Mouse (Mus musculus): Measurements from ENCODE around the gene Dnajc7. TPM values are rescaled to one million over a fixed set of nuclear protein-coding genes. Genes with fewer than 3 reads are reported as not detected.
A peak's percentile ranks its signal among the peaks of the same experiment; 100 is the strongest.

Dnajc7 gene
- polyA plus RNA-seq, 2 experiments, result 73.3 to 225 TPM

DNA sequence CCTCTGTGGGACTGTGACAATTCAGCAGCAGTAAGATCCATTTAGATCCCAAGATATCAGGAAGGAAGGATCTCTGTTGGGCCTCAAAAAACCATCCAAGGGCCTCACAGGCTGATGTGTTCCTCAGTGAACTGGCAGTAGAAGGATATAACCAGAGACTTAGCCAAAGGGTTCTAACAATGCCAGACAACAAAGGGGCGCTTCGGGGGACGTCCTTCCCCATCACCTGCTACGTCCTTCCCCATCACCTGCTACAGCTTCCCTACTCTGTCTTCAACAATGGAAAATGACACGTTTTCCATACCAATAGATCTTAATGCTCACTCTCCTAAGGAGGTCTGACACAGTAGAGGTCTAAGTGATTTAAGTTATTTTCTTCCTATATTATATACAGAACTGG is 3.6 kb downstream of the Dnajc7 start:
- WGBS, result 87% methylated on average over 5 of the region's 5 CpGs

GRCm38 (mm10) chr11:100613241-100613640 is 6.7 kb downstream of the Dnajc7 start:
- ATAC-seq (ENCODE audit: low FRiP score, low read depth), result no peak
- peaks cover 14% of the 10 kb centered on the region for H3K36me3 ChIP-seq (ENCODE audit: control insufficient read depth, insufficient read depth, low read length)
- DNase-seq (ENCODE audit: low spot score), result peak; percentile 58
- no peak for TF ChIP-seq POLR2A (IDR thresholded peaks at IDR 0.05; ENCODE audit: borderline replicate concordance, extremely low read depth, insufficient read depth, insufficient read length)
- no peak overlapping the region for H3K4me3 ChIP-seq (replicated peaks; ENCODE audit: low read length)
- no peaks in the 10 kb centered on the region for H3K27me3 ChIP-seq (ENCODE audit: control insufficient read depth, insufficient read depth, low read length)
- 92% methylated on average over 3 of the region's 3 CpGs for WGBS
- H3K4me1 ChIP-seq (ENCODE audit: control insufficient read depth, insufficient read depth, low read length), result peaks cover 8% of the 10 kb centered on the region; the same call in 1 of the 2 replicates
- no peak overlapping the region for H3K27ac ChIP-seq (replicated peaks; ENCODE audit: low read depth, low read length)
- H3K9ac ChIP-seq (ENCODE audit: low read depth, low read length, severe bottlenecking), result no peak overlapping the region
- H3K4me2 ChIP-seq (replicated peaks; ENCODE audit: low read depth, low read length, severe bottlenecking), result no peak overlapping the region
- H3K9me3 ChIP-seq (ENCODE audit: control insufficient read depth, low read length), result no peaks in the 10 kb centered on the region

More for the DNA sequence above, 3.6 kb downstream of the Dnajc7 start:
- Histone ChIP-seq H3K9me3 (ENCODE audit: control insufficient read depth, low read length) (no peaks in the 10 kb centered on the region), H3K4me1 (ENCODE audit: control insufficient read depth, insufficient read depth, low read length) (peaks cover 10% of the 10 kb centered on the region), H3K9ac (ENCODE audit: low read depth, low read length, severe bottlenecking) (no peak overlapping the region), H3K27ac (replicated peaks; ENCODE audit: low read depth, low read length) (no peak overlapping the region), H3K4me3 (replicated peaks; ENCODE audit: low read length) (no peak overlapping the region), H3K27me3 (ENCODE audit: control insufficient read depth, insufficient read depth, low read length) (no peaks in the 10 kb centered on the region), H3K4me2 (replicated peaks; ENCODE audit: low read depth, low read length, severe bottlenecking) (no peak overlapping the region), H3K36me3 (ENCODE audit: control insufficient read depth, insufficient read depth, low read length) (peaks cover 11% of the 10 kb centered on the region)
- ATAC-seq (ENCODE audit: low FRiP score, low read depth), result no peak
- no peak for DNase-seq (ENCODE audit: low spot score)
- TF ChIP-seq POLR2A (IDR thresholded peaks at IDR 0.05; ENCODE audit: borderline replicate concordance, extremely low read depth, insufficient read depth, insufficient read length), result no peak

DNA sequence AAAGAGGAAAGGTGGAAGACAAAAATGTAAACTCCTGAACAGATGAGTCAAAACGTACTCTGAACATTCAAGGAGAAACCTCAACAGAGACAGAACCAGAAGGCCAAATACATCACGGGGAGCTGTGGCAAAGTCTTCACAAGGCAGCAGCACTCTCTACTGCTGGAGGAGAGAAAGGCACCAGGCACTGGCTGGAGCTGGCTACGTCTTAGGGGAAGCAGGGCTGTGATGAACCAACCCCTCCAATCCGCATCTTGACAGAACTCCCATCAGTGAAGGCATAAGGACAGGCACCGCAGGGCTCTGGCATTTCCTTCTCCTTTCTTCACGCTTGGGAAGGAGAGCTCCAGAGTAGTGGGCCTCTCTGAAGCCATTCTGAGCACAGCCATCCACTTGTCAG is 8.3 kb downstream of the Dnajc7 start:
- DNase-seq (ENCODE audit: low spot score) (no peak), ATAC-seq (ENCODE audit: low FRiP score, low read depth) (no peak)
- Histone ChIP-seq H3K9ac (ENCODE audit: low read depth, low read length, severe bottlenecking) (no peak overlapping the region), H3K4me1 (ENCODE audit: control insufficient read depth, insufficient read depth, low read length) (peaks cover 6% of the 10 kb centered on the region; the same call in 1 of the 2 replicates), H3K4me2 (replicated peaks; ENCODE audit: low read depth, low read length, severe bottlenecking) (no peak overlapping the region), H3K4me3 (replicated peaks; ENCODE audit: low read length) (no peak overlapping the region), H3K9me3 (ENCODE audit: control insufficient read depth, low read length) (no peaks in the 10 kb centered on the region), H3K27me3 (ENCODE audit: control insufficient read depth, insufficient read depth, low read length) (no peaks in the 10 kb centered on the region), H3K36me3 (ENCODE audit: control insufficient read depth, insufficient read depth, low read length) (peaks cover 22% of the 10 kb centered on the region), H3K27ac (replicated peaks; ENCODE audit: low read depth, low read length) (no peak overlapping the region)
- TF ChIP-seq POLR2A (IDR thresholded peaks at IDR 0.05; ENCODE audit: borderline replicate concordance, extremely low read depth, insufficient read depth, insufficient read length), result no peak
- 87% methylated on average over 6 of the region's 6 CpGs for WGBS

DNA sequence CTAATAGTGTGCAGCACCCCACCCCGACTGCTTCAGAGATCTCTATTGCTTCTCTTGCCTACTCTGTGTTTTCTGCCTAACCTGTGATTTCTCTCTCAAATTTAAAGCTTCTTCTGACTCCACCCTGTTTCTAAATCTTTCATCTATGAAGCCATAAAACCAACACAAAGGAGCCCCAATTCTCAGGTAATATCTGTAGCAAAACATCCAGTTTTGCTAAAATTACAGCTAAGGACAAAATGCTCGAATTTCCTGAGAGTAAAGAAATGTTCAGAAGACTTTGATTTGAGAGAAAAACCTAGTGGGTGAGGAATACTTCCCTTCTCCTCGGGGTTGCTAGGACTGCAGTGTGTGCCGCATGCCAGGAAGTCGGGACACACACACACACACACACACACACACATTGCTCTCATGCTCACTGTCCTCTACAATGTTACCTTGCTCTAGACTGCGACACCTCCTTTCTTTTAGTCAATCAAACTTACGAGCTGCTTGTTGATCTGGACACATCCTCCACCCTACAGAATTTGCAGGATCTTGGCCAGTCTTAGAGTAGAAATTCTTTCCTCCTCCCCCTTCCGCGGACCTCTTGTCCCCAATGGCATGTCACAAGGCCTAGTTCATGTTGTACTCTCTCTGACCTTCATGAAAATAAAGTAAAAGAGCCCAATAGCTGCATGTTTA is 9.8 kb downstream of the Dnajc7 start:
- Histone ChIP-seq H3K4me3 (replicated peaks; ENCODE audit: low read length) (no peak overlapping the region), H3K27ac (replicated peaks; ENCODE audit: low read depth, low read length) (no peak overlapping the region), H3K27me3 (ENCODE audit: control insufficient read depth, insufficient read depth, low read length) (no peaks in the 10 kb centered on the region), H3K9ac (ENCODE audit: low read depth, low read length, severe bottlenecking) (peak overlapping the region; percentile 21; the same call in 1 of the 2 replicates), H3K4me2 (replicated peaks; ENCODE audit: low read depth, low read length, severe bottlenecking) (no peak overlapping the region), H3K9me3 (ENCODE audit: control insufficient read depth, low read length) (no peaks in the 10 kb centered on the region), H3K4me1 (ENCODE audit: control insufficient read depth, insufficient read depth, low read length) (peaks cover 6% of the 10 kb centered on the region; the same call in 1 of the 2 replicates), H3K36me3 (ENCODE audit: control insufficient read depth, insufficient read depth, low read length) (peaks cover 19% of the 10 kb centered on the region)
- DNase-seq (ENCODE audit: low spot score), result no peak
- 85% methylated on average over 9 of the region's 9 CpGs for WGBS
- no peak for TF ChIP-seq POLR2A (IDR thresholded peaks at IDR 0.05; ENCODE audit: borderline replicate concordance, extremely low read depth, insufficient read depth, insufficient read length)
- no peak for ATAC-seq (ENCODE audit: low FRiP score, low read depth)

GRCm38 (mm10) chr11:100609355-100609996 is 10.5 kb downstream of the Dnajc7 start:
- H3K4me2 ChIP-seq (replicated peaks; ENCODE audit: low read depth, low read length, severe bottlenecking), result no peak overlapping the region
- H3K27ac ChIP-seq (replicated peaks; ENCODE audit: low read depth, low read length), result no peak overlapping the region
- H3K9ac ChIP-seq (ENCODE audit: low read depth, low read length, severe bottlenecking), result no peak overlapping the region
- H3K4me3 ChIP-seq (replicated peaks; ENCODE audit: low read length), result no peak overlapping the region
- peaks cover 19% of the 10 kb centered on the region for H3K36me3 ChIP-seq (ENCODE audit: control insufficient read depth, insufficient read depth, low read length)
- ATAC-seq (ENCODE audit: low FRiP score, low read depth), result no peak
- WGBS, result 85% methylated on average over 5 of the region's 5 CpGs
- peaks cover 6% of the 10 kb centered on the region; the same call in 1 of the 2 replicates for H3K4me1 ChIP-seq (ENCODE audit: control insufficient read depth, insufficient read depth, low read length)
- no peak for TF ChIP-seq POLR2A (IDR thresholded peaks at IDR 0.05; ENCODE audit: borderline replicate concordance, extremely low read depth, insufficient read depth, insufficient read length)
- H3K27me3 ChIP-seq (ENCODE audit: control insufficient read depth, insufficient read depth, low read length), result no peaks in the 10 kb centered on the region
- H3K9me3 ChIP-seq (ENCODE audit: control insufficient read depth, low read length), result no peaks in the 10 kb centered on the region
- DNase-seq (ENCODE audit: low spot score), result no peak
